Mouse (Mus musculus): ENCODE measurements around the gene Tcf20.

GRCm38 (mm10) chr15:82955286-82955685 lies 32.4 kb downstream of the Tcf20 start:
- TF ChIP-seq CTCF (IDR thresholded peaks at IDR 0.05; ENCODE audit: low read depth, low read length) (no peak), GATA1 (IDR thresholded peaks at IDR 0.05; ENCODE audit: borderline replicate concordance, low read length) (no peak), TAL1 (conservative IDR thresholded peaks at IDR 0.05; ENCODE audit: low read depth, low read length) (no peak), POLR2AphosphoS5 (IDR thresholded peaks at IDR 0.05; ENCODE audit: insufficient replicate concordance, low read depth, low read length) (no peak), GATA2 (IDR thresholded peaks at IDR 0.05; ENCODE audit: borderline replicate concordance, low read depth, low read length) (no peak)
